8 mouse cellular contexts compared by ENCODE assay signal in the genomic region with DNA sequence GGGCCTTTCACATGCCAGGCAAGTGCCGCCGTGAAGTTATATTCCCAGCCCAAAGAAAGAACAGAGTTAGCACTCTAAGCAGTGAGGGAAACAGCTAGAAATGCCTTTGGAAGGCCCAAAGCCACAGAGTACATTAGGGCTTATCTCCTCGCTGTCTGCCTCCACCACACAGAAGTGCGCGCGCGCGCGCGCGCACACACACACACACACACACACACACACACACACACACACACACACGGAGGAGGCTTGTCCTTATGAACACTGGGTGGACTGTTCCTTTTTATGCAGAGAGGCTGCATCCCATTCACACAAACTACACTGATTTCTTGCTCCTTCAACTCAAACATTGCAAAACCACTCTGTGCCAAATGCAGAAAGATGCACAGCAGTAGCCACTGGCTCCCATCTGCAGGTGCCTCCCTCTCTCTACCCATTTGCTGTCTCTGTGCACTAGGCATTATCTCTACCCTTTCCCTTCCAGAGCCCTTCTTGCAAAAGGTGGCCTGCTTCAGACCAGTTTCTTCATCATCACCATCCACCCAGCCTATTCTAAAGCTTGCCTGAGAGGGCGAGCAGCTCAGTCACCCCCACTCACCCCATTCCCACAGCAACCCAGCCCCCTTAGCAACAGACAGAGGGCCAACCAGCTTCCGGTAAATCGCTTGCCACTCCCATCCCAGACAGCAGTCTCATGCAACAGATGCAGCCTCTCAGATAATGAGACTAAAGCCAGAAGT.
DNase-seq lines count a peak whose midpoint lies in the region; ATAC-seq and TF ChIP-seq lines count a peak whose summit lies in the region.

No protein-coding gene starts in this region.

- H3K27me3 ChIP-seq in intestine, embryonic 14.5 days (replicated peaks; ENCODE audit: control insufficient read depth, insufficient read depth, low read length), result 0 out of 2 replicates have a peak, but pooled peaks cover 2% of the 10 kb centered on the region
- H3K27me3 ChIP-seq in intestine, postnatal 0 days (replicated peaks; ENCODE audit: control insufficient read depth, insufficient read depth, low read length), result no peaks in the 10 kb centered on the region
- peaks cover 4% of the 10 kb centered on the region; the same call in 1 of the 2 replicates for H3K27me3 ChIP-seq in hindbrain, postnatal 0 days (ENCODE audit: insufficient read depth, low read length)
- peaks cover 5% of the 10 kb centered on the region; the same call in 1 of the 2 replicates for H3K27me3 ChIP-seq in liver, postnatal 0 days (ENCODE audit: insufficient read depth, low read length)

- 70% methylated on average over 15 of the region's 15 CpGs for WGBS in intestine, embryonic 14.5 days
- WGBS in intestine, postnatal 0 days, result 74% methylated on average over 15 of the region's 15 CpGs
- 71% methylated on average over 15 of the region's 15 CpGs for WGBS in hindbrain, postnatal 0 days
- WGBS in liver, postnatal 0 days (ENCODE audit: insufficient replicate concordance), result 50% methylated on average over 15 of the region's 15 CpGs

- TF ChIP-seq EP300 in liver, postnatal 0 days (IDR thresholded peaks at IDR 0.05; ENCODE audit: low read depth), result peak; percentile 96

- H3K27ac ChIP-seq in intestine, embryonic 14.5 days (ENCODE audit: low read depth), result no peak overlapping the region
- no peak overlapping the region for H3K27ac ChIP-seq in intestine, postnatal 0 days (ENCODE audit: low read depth, low read length)
- H3K27ac ChIP-seq in hindbrain, postnatal 0 days, result peak overlapping the region; percentile 59; the same call in 1 of the 2 replicates
- peak overlapping the region; percentile 57; the same call in 1 of the 2 replicates for H3K27ac ChIP-seq in liver, postnatal 0 days (ENCODE audit: low read depth)

- H3K36me3 ChIP-seq in intestine, embryonic 14.5 days (ENCODE audit: control insufficient read depth, insufficient read depth, low read length), result no peaks in the 10 kb centered on the region
- no peaks in the 10 kb centered on the region for H3K36me3 ChIP-seq in intestine, postnatal 0 days (ENCODE audit: control insufficient read depth, insufficient read depth)
- H3K36me3 ChIP-seq in hindbrain, postnatal 0 days (ENCODE audit: insufficient read depth, low read length), result no peaks in the 10 kb centered on the region
- H3K36me3 ChIP-seq in liver, postnatal 0 days (replicated peaks; ENCODE audit: insufficient read depth, low read length), result no peaks in the 10 kb centered on the region

- no peak overlapping the region for H3K4me3 ChIP-seq in intestine, embryonic 14.5 days (ENCODE audit: low read depth, low read length)
- H3K4me3 ChIP-seq in intestine, postnatal 0 days (ENCODE audit: low read depth, low read length), result no peak overlapping the region
- H3K4me3 ChIP-seq in hindbrain, postnatal 0 days (ENCODE audit: low read length), result peak overlapping the region; percentile 42
- H3K4me3 ChIP-seq in liver, postnatal 0 days (ENCODE audit: low read depth, low read length), result peak overlapping the region; percentile 17

- 0 out of 2 replicates have a peak, but pooled peaks cover 4% of the 10 kb centered on the region for H3K4me1 ChIP-seq in intestine, embryonic 14.5 days (replicated peaks; ENCODE audit: control insufficient read depth, insufficient read depth, low read length)
- no peaks in the 10 kb centered on the region for H3K4me1 ChIP-seq in intestine, postnatal 0 days (replicated peaks; ENCODE audit: control insufficient read depth, insufficient read depth, low read length)
- 0 out of 2 replicates have a peak, but pooled peaks cover 7% of the 10 kb centered on the region for H3K4me1 ChIP-seq in hindbrain, postnatal 0 days (ENCODE audit: insufficient read depth, low read length)
- H3K4me1 ChIP-seq in liver, postnatal 0 days (ENCODE audit: insufficient read depth), result peaks cover 23% of the 10 kb centered on the region

- TF ChIP-seq CTCF in intestine, postnatal 0 days (IDR thresholded peaks at IDR 0.05; ENCODE audit: low read depth), result no peak
- TF ChIP-seq CTCF in hindbrain, postnatal 0 days (IDR thresholded peaks at IDR 0.05; ENCODE audit: low read depth), result no peak
- TF ChIP-seq CTCF in liver, postnatal 0 days (IDR thresholded peaks at IDR 0.05; ENCODE audit: low read depth), result no peak

- no peaks in the 10 kb centered on the region for H3K9me3 ChIP-seq in intestine, embryonic 14.5 days (ENCODE audit: control insufficient read depth, low read length)
- H3K9me3 ChIP-seq in intestine, postnatal 0 days (ENCODE audit: control insufficient read depth), result no peaks in the 10 kb centered on the region
- H3K9me3 ChIP-seq in hindbrain, postnatal 0 days (ENCODE audit: low read length), result no peaks in the 10 kb centered on the region
- H3K9me3 ChIP-seq in liver, postnatal 0 days (ENCODE audit: low read length), result no peaks in the 10 kb centered on the region

- H3K9ac ChIP-seq in intestine, embryonic 14.5 days (ENCODE audit: low read length), result no peak overlapping the region
- no peak overlapping the region for H3K9ac ChIP-seq in intestine, postnatal 0 days (ENCODE audit: low read depth, low read length)
- 0 out of 2 replicates have a peak overlapping the region, but pooled peaks have one; percentile 38 for H3K9ac ChIP-seq in hindbrain, postnatal 0 days (replicated peaks; ENCODE audit: low read length)
- no peak overlapping the region for H3K9ac ChIP-seq in liver, postnatal 0 days (replicated peaks)

- ATAC-seq in intestine, embryonic 14.5 days (replicated peaks; ENCODE audit: low FRiP score, low TSS enrichment, low read depth), result 0 out of 2 replicates have a peak, but pooled peaks have one; percentile 42
- no peak for ATAC-seq in intestine, postnatal 0 days
- peak; percentile 43 for ATAC-seq in hindbrain, postnatal 0 days
- ATAC-seq in liver, postnatal 0 days, result peak; percentile 85

- DNase-seq in intestine, embryonic 14.5 days (ENCODE audit: low spot score), result no peak
- peak; percentile 58 for DNase-seq in embryo, embryonic 11 days
- peak; percentile 65 for DNase-seq in hindbrain, postnatal 0 days (ENCODE audit: low spot score)
- DNase-seq in liver, postnatal 0 days, result peak; percentile 56
- DNase-seq in spleen, postnatal 36 days (ENCODE audit: low spot score in 2 of 2), result peak; percentile 27 to 44
- DNase-seq in lung, postnatal 36 days, result no peak
- DNase-seq in adrenal gland, postnatal 36 days, result no peak

- H3K4me2 ChIP-seq in intestine, embryonic 14.5 days (ENCODE audit: low read length), result no peak overlapping the region
- no peak overlapping the region for H3K4me2 ChIP-seq in intestine, postnatal 0 days (replicated peaks; ENCODE audit: low read depth)
- peak overlapping the region; percentile 65 for H3K4me2 ChIP-seq in hindbrain, postnatal 0 days (ENCODE audit: low read depth, low read length)
- peak overlapping the region; percentile 64 for H3K4me2 ChIP-seq in liver, postnatal 0 days (ENCODE audit: low read depth, low read length)

Comparison
In these comparisons a context has a peak if more than half of its experiments do, and no peak if none do; other contexts are left out.
1. DNase-seq: peak in embryo, embryonic 11 days (single experiment), hindbrain, postnatal 0 days (single experiment), liver, postnatal 0 days (single experiment) and spleen, postnatal 36 days (2 of 2); none in intestine, embryonic 14.5 days (single experiment), lung, postnatal 36 days (single experiment) and adrenal gland, postnatal 36 days (0 of 2).
2. H3K27ac ChIP-seq: peak in hindbrain, postnatal 0 days (single experiment) and liver, postnatal 0 days (single experiment); none in intestine, embryonic 14.5 days (single experiment) and intestine, postnatal 0 days (single experiment).
3. H3K4me2 ChIP-seq: peak in hindbrain, postnatal 0 days (single experiment) and liver, postnatal 0 days (single experiment); none in intestine, embryonic 14.5 days (single experiment) and intestine, postnatal 0 days (single experiment).
4. H3K4me3 ChIP-seq: peak in hindbrain, postnatal 0 days (single experiment) and liver, postnatal 0 days (single experiment); none in intestine, embryonic 14.5 days (single experiment) and intestine, postnatal 0 days (single experiment).